Mouse (Mus musculus) adrenal gland, adult 8-10 months (tissue): ENCODE results near the gene Atf4. TPM values are rescaled to one million over a fixed set of nuclear protein-coding genes. Genes with fewer than 3 reads are reported as not detected.
A peak's percentile ranks its signal among the peaks of the same experiment; 100 is the strongest.

ENCODE experiments used
- DNase-seq: peaks from one replicate; pipeline ENCODE4 v3.0.0; 2022
- total RNA-seq, 4 experiments: library from RNA; stranded (reverse); gene quantifications; 2 replicates each; pipeline ENCODE4 v1.2.4; 2022

The Atf4 gene
- total RNA-seq, 4 experiments from 2014 or later, result 141 to 245 (median 164) TPM

DNA sequence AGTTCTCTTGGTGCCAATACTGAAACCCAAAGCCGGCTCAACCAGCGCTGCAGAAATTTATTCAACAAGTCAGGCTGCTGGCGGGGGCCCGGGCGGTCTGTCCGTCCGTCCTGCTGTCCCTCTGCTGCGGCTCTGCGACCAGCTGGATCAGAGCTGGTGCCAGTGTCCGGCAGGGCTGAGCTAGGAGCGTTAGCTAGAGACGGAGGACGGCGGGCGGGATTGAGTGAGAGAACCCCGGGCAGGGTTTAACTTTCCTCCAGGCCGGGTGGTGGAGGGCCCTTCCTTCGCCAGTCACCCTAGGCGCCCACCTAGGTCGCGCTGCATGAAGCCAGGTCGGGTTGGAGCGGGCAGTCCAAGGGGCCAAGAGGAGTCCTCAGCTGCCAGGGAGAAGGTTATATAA, 33.1 kb downstream of the Atf4 start:
- DNase-seq, result no peak

DNA sequence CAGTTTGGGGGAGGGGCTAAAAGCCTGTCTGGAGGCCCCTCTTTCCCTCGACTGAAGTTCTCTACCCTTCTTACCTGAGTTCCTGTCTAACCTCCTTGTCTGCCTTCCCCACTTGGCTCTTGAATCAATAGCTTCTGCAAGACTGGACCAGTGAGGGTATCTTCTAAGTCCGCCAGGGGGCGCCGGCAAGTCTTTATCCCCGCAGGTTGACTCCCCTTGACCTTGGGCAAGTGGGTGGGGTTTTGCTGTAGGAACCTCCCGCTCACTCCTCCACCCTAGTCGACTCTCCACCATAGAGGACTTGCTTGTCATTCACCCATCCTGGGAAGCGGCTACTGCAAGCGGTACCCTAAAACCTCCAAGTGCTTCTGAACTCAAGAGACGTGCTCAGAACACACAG, 34.5 kb downstream of the Atf4 start:
- DNase-seq, result peak; percentile 60

DNA sequence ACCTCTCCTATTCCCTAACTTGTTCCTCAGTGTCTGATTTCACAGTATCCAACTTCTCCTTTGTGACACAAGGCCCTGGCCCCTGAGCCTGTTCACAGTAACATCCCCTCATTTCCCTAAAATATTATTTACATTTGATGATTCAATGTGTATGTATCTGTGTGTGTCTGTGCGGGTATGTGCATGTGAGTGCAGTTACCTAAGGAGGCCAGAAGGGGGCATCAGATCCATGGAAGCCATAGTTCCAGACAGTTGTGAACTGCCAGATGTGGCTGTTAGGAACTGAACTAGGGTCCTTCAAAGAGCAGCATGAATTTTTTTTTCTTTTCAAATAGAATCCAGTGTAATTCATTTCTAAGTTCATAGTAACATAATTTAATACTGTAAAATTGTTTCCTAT, 42.2 kb downstream of the Atf4 start:
- DNase-seq, result no peak

DNA sequence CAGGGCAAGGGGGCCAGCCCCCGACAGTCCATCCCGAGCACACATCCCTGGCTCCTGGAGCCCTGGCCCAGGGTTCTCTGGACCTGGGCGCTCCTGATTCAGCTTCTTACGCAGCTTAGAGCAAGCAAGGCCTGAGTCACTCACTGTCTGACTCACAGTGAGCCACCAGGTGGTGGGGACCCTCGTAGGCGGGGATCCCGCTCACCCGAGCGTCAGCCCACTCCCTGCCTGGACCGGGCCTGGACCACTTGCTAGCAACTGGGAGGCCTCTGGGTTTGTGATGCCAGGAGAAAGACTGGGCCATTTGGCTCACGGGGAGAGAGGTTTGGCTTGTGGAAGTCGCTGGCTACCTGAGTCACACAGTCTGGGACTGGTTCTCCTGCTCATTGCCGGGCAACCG, 48.8 kb downstream of the Atf4 start:
- no peak for DNase-seq

DNA sequence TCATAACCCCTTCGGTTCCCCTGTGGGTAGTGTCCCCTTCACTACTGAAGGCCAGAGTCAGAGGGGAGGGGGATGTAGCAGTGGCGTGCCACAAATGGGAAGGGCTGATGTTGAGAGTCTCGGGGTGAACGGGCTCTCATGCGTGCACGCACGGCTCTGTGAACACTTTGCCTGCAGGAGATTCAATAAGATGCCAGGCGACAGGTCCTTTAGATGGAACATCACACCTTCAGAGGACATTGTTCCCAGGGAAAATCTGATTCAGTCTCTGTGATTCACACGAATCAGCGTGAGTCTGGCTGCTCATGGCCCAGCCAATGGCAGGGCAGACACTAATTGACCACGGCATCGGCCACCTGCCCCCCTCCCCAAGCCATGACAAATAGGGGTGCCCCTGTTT, 49.2 kb downstream of the Atf4 start:
- no peak for DNase-seq

DNA sequence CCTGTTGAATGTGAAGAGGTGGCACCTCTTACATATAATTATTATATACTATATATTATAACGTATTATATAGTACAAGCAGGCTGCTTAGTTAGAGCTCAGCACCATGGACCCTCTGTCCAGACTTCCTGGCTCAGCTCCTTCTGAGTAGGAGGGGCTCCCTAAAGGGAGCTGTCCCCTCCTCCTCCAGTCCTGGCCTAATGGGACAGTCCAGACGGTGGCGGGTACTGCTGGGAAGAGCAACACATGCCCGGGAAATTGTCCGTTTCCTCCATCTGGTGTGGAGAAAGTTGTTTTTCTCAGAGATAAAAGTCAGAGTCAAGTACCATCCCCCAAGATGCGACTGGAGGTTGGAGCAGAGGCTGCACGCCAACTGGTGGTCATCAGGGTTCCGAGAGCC, 51.2 kb downstream of the Atf4 start:
- DNase-seq, result no peak

Other genes starting within 250 kb of the Atf4 start
- 10 to 100 TPM; 42.7 to 52.9 (median 43.2) TPM for gene Pdgfb, start 240.2 kb upstream of the Atf4 start, total RNA-seq
- gene Syngr1, start 163.8 kb upstream of the Atf4 start, total RNA-seq, result 10 to 100 TPM; 32.7 to 65.7 (median 48.7) TPM
- gene Rpl3, start 163.3 kb upstream of the Atf4 start, total RNA-seq, result 100 to 1,000 TPM; 541 to 649 (median 631) TPM
- gene Tab1, start 122.1 kb upstream of the Atf4 start, total RNA-seq, result 10 to 100 TPM; 16.2 to 31.8 (median 26.8) TPM
- gene Mgat3, start 81.5 kb upstream of the Atf4 start, total RNA-seq, result 10 to 100 TPM in 3 of 4 experiments, 1 to 10 TPM in 1; 8.5 to 13.0 (median 11.6) TPM
- 10 to 100 TPM; 44.4 to 49.4 (median 48.5) TPM for gene Mief1, start 21.2 kb upstream of the Atf4 start, total RNA-seq
- gene AC140267.1, start 19.3 kb upstream of the Atf4 start, total RNA-seq, result 10 to 100 TPM in 3 of 4 experiments, 1 to 10 TPM in 1; 8.7 to 29.0 (median 17.7) TPM
- gene Rps19bp1, start 9.1 kb downstream of the Atf4 start, total RNA-seq, result 10 to 100 TPM; 32.7 to 41.0 (median 38.4) TPM
- gene Cacna1i, start 32.1 kb downstream of the Atf4 start, total RNA-seq, result 1 to 10 TPM in 1 of 4 experiments, under 1 TPM in 3; 0.32 to 1.0 (median 0.77) TPM